Comparison of ENCODE assay signal across 14 mouse cellular contexts in the genomic region with DNA sequence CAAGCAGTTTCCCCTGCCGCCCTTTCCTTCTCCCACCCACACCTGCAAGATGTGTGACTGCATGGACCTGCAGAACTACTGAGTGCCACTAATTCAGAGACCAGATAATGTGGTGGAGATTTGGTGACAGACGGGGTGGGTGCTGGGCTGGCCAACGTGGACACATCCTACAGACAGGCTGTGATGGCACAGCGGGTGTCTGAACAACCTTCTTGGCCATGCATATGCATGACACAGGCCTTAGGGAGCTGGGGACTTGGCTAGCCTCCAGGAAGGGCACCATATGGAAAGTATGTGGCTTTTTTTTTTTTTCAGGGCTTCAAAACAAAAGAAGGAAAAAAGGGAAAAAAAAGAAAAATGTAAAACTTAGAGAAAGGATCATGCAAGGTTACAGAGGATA.
DNase-seq lines count a peak whose midpoint lies in the region; ATAC-seq and TF ChIP-seq lines count a peak whose summit lies in the region.
"Had no signal": no experiment of that assay in that cellular context is flagged by ENCODE, and none has a peak within 500 bp of the region (broad histone marks: within the 10 kb centered on the region; RNA-seq: fewer than 3 reads in every experiment).

No protein-coding gene starts in this region.

- no peaks in the 10 kb centered on the region for H3K9me3 ChIP-seq in intestine, embryonic 15.5 days
- no peaks in the 10 kb centered on the region for H3K9me3 ChIP-seq in liver, embryonic 12.5 days (replicated peaks)
- H3K9me3 ChIP-seq: midbrain, embryonic 10.5 days had no signal

- H3K27me3 ChIP-seq in intestine, embryonic 15.5 days (replicated peaks): no peaks in the 10 kb centered on the region
- no peaks in the 10 kb centered on the region for H3K27me3 ChIP-seq in liver, embryonic 12.5 days (replicated peaks)

- 74% methylated on average over 4 of the region's 4 CpGs for WGBS in intestine, embryonic 15.5 days
- 48% methylated on average over 4 of the region's 4 CpGs for WGBS in liver, embryonic 12.5 days (ENCODE audit: insufficient replicate concordance)

- H3K4me2 ChIP-seq in intestine, embryonic 15.5 days (replicated peaks): no peak overlapping the region
- no peak overlapping the region for H3K4me2 ChIP-seq in liver, embryonic 12.5 days
- H3K4me2 ChIP-seq: liver, embryonic 11.5 days had no signal

- no peaks in the 10 kb centered on the region for H3K36me3 ChIP-seq in intestine, embryonic 15.5 days
- no peaks in the 10 kb centered on the region for H3K36me3 ChIP-seq in liver, embryonic 12.5 days
- H3K36me3 ChIP-seq: midbrain, embryonic 10.5 days had no signal

- no peak overlapping the region for H3K27ac ChIP-seq in intestine, embryonic 15.5 days
- no peak overlapping the region for H3K27ac ChIP-seq in liver, embryonic 12.5 days
- H3K27ac ChIP-seq: midbrain, embryonic 10.5 days had no signal

- DNase-seq in frontal cortex, postnatal 14 days (ENCODE audit: low spot score in 2 of 2): no peak
- DNase-seq in brain, embryonic 14.5 days (ENCODE audit: low read depth): peak; percentile 77
- DNase-seq in cerebellum, postnatal 10 days: peak; percentile 86 to 94
- peak; percentile 17 to 40 for DNase-seq in left cerebral cortex, postnatal 36 days (ENCODE audit: low spot score in 2 of 2)
- DNase-seq in layer of hippocampus, adult 11-12 months (ENCODE audit: low spot score): no peak
- DNase-seq: adrenal gland, adult 2 months; B cell, adult 2 months; thymus, adult 18-20 months had no signal

- TF ChIP-seq CTCF in brain, embryonic 14.5 days (IDR thresholded peaks at IDR 0.05; ENCODE audit: borderline replicate concordance, extremely low read depth, insufficient read depth, insufficient read length): no peak

- ATAC-seq in frontal cortex, adult (ENCODE audit: low TSS enrichment): peak; percentile 78
- no peak for ATAC-seq in intestine, embryonic 15.5 days
- ATAC-seq in liver, embryonic 12.5 days: no peak
- ATAC-seq: lung, postnatal 0 days had no signal

- TF ChIP-seq POLR2A in brain, embryonic 14.5 days (IDR thresholded peaks at IDR 0.05; ENCODE audit: borderline replicate concordance, extremely low read depth, insufficient read depth, insufficient read length, poor library complexity, severe bottlenecking): no peak

- intact Hi-C loops in left cerebral cortex, postnatal 36 days (cut with DNase I): no loop called here

- H3K9ac ChIP-seq in intestine, embryonic 15.5 days: no peak overlapping the region
- no peak overlapping the region for H3K9ac ChIP-seq in liver, embryonic 12.5 days

- H3K4me1 ChIP-seq in intestine, embryonic 15.5 days (replicated peaks): no peaks in the 10 kb centered on the region
- H3K4me1 ChIP-seq in liver, embryonic 12.5 days: no peaks in the 10 kb centered on the region

- H3K4me3 ChIP-seq in intestine, embryonic 15.5 days (replicated peaks): no peak overlapping the region
- no peak overlapping the region for H3K4me3 ChIP-seq in liver, embryonic 12.5 days
- H3K4me3 ChIP-seq: midbrain, embryonic 10.5 days had no signal

Comparison
In these comparisons a context has a peak if more than half of its experiments do, and no peak if none do; other contexts are left out.
1. DNase-seq: peak in brain, embryonic 14.5 days (single experiment), cerebellum, postnatal 10 days (2 of 2) and left cerebral cortex, postnatal 36 days (2 of 2); none in frontal cortex, postnatal 14 days (0 of 2) and layer of hippocampus, adult 11-12 months (single experiment).